Mouse (Mus musculus): ENCODE measurements around the gene A430078G23Rik. TPM values are rescaled to one million over a fixed set of nuclear protein-coding genes. Genes with fewer than 3 reads are reported as not detected.

A430078G23Rik gene
- total RNA-seq, 2 experiments from 2014 or later, result 0.14 to 0.36 TPM

DNA sequence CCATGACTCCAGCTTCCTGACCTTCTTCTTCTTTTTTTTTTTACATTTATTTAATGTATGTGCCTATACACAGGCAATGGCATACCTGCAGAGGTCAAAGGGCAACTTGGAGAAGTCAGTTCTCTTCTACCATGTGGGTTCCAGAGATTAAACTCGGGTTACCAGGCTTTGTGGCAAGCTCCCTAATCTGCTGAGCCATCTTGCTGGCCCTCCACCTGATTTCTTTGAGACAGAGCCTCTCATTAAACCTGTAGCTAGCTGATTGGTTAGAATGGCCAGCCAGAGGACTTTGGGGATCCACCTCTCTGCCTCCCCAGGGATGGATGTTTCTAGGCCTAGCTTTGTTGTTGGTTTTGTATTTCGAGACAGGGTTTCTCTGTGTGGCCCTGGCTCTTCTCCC lies 57.9 kb downstream of the A430078G23Rik start:
- DNase-seq (ENCODE audit: low spot score in 2 of 2), result no peak

DNA sequence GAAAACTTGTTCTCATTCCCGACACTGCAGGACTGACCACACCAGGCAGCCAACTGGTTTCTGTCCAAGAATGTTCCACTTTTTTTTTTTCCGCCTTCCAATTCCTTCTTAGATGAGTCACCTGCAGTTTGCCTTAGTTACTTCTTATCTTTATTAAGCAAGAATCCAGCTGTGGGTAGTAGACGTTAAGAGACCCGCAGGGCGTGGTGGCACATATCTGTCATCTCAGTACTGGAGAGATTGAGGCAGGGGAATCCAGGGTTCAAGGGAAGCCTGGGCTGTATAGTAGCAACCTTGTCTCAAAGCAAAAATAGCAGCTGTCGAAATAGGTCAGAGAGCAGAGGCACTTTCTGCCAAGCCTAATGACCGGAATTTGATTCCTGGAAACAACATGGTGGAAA lies 58.7 kb downstream of the A430078G23Rik start:
- no peak for DNase-seq (ENCODE audit: low spot score in 2 of 2)

DNA sequence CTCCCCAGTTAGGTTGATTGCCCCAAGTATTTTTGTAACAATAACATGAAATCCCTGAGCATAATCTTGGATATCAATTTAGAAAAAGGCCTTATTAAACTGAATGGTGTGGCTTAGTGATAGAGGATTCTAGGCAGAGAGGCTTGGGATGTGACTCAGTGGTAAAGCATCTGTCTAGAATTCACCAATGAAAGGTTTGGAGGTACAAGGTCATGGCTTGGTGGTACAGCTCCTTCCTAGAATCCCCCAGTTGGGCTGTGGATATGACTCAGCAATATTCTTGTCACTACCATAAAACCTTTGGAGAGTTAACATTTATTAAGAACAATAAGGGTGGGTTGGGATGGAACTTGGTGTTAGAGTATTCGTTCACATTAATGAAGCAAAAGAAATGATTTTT lies 59.6 kb downstream of the A430078G23Rik start:
- no peak for DNase-seq (ENCODE audit: low spot score in 2 of 2)

DNA sequence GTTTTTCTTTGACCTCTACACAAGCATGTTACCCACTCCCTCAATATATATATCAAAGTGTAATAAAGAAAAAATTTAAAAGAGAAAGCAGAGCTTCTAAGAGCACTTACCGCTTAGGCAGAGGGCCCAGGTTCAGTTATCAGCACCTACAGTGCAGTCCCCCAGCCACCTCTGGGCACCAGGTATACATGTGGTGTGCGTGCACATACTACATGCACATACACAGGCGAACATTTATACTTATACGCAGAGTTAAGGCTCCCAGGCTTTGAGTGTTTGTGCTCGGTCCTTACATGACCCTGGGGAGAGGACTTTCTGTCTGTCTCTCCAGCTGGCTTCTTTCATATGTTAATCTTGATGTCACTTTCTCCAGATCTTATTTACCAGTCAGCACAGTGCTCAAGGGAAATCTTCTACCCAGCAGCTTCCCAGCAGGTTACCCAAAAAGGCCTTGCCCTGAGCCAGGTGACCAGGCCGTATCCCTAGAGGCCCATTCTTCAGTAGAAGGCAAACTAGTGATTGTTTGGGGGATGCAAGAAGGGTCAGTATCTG lies 61.5 kb downstream of the A430078G23Rik start:
- DNase-seq (ENCODE audit: low spot score in 2 of 2), result no peak

DNA sequence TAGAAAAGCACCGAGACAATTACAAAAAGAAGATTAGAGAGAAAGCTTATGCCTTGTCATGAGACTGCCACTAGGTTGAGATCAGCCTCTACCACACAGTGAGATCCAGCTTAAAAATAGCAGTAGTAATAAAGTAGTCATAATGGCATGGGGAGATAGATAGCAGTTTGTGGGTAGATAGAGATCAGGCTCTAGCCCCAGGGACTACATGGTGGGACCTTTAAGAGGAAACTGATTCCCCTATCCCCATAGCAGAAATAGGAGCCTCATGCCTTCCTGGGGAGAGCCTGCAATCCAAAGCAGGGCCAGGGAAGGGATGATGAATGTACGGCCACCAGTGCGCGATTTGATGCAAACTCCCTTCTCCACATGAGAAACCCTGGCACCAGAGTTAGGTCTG lies 62.0 kb downstream of the A430078G23Rik start:
- no peak for DNase-seq (ENCODE audit: low spot score in 2 of 2)

DNA sequence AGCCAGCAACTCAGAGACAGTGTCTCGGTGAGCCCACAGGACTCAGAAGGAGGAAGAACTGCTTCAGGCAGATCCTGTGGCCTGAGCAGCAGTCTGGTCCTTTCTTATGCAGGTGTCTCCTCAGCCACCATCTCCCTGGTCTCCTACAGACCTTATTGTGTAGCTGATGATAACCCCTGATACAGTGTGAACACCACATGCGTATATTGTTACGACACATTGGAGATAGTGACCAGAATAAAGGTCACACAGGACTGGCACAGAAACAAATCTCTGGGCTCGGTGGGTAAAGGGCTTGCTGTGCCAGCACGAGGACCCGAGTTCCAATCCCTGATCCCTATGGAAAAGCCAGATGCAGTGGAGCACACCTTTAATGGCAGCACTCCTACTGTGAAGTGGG lies 62.4 kb downstream of the A430078G23Rik start:
- no peak for DNase-seq (ENCODE audit: low spot score in 2 of 2)

DNA sequence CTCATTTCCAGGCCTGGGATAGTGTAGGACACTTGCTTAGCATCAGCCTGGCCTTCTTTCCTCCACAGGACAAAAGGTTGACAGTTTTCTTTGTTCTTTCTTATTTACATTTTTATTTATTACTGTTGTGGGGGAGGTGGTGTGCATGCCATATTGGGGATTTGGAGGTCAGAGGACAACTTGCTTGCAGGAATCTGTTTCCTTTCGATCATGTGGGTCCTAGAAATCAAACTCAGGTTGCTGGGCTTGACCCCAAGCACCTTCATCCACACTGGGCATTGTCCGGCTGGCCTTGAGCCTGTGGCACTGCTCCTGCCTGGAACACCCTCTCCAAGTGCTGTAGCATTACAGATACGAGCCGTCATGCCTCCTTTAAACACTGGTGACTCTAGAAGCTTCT lies 63.6 kb downstream of the A430078G23Rik start:
- no peak for DNase-seq (ENCODE audit: low spot score in 2 of 2)

DNA sequence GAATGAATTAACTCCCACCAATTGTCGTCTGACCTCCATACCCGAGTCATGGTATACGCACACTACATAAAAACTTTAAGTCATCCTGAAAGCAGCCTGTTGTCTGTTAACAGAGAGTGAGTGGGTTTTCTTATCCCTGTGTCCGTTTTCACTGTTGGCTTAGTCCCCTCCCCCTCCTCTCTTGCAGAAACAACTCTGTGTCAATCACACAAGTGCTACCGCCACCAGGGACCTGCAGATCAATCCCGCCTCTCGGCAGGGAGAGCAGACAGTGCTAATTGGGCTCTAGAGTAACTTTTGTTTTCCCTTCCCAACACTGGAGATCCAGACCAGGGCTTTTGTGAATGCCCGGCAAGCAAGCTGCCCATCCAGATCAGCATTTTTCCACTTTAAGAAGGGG lies 64.2 kb downstream of the A430078G23Rik start:
- no peak for DNase-seq (ENCODE audit: low spot score in 2 of 2)

DNA sequence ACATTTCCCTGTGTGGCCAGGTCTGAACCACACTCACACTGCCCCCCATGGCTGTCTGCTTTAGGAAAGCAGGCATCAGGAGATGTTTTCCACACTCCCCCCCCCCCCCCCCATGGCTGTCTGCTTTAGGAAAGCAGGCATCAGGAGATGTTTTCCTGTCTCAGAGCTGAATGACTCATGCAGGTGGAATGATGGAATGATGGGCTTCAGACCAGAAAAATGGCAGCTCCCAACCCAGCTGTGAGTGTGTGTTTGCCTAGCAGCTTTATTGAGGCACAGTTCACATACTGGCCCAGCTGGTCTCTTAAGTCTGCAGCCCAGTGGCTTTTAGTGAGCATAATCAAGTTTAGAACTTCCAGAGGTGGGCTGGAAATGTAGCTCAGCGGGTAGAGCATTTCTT lies 64.9 kb downstream of the A430078G23Rik start:
- DNase-seq (ENCODE audit: low spot score in 2 of 2), result no peak

DNA sequence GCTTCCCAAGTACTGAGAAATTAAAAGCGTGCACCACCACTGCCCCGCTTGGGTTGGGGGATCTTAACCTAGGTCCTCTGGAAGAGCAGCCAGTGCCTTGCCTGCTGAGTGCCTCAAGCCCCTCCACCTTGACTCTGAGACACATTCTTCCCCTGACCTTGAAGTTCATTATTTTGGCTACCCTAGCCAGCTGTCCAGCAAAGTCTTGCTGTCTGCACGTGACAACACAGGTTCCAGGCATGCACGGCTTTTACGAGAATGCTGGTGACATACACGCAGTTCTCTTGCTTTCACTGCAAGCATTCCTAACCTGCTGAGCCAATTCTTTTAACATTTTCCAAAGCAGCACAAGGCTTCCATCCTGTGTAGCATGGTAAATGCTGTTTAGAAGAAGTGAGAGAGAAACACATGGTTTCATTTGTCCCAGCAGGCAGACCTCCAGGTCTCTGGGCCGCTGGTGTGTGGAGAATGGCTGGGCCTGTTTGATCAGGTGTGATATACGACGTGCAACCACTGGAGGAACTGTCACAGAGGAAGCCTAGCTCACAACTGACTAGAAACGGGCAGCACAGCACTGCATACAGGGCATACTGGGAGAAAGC lies 67.0 kb downstream of the A430078G23Rik start:
- no peak for DNase-seq (ENCODE audit: low spot score in 2 of 2)

DNA sequence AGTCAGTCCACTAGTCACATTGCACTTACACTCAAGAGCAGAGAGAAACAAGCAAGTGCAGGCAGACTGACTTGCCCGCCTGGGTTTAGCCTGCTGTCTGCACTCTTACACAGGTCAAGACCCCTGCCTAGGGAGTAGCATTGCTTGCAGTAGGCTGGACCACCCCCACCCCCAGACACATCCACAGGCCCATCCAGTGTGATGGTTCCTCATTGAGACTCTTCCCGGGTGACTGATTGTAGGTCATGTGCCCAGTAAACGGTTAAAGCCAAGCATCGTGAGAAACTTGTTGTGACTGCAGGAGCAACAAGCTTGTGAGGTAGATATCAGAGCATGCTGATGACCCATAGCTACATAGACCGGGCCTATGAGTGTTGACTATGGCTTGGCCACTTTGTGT lies 68.3 kb downstream of the A430078G23Rik start:
- no peak for DNase-seq (ENCODE audit: low spot score in 2 of 2)

DNA sequence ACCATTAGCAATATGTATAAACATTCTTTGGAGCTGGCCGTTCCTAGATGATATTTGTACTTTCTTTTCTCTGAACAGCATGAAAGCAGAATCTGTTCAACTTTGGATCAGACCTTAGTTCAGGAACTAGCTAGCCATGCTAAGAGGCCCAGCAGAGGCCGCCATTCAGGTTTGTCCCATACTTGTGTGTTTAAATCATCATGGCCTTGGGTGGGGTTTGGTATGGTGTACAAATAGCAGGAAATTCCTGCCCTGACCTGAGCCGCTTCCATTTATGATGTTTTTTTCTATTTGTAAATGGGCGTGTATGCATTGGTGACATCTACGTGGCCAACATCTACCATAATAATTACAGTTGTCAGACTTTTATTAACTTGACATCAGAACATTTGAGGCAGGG lies 72.0 kb downstream of the A430078G23Rik start:
- DNase-seq (ENCODE audit: low spot score in 2 of 2), result no peak

DNA sequence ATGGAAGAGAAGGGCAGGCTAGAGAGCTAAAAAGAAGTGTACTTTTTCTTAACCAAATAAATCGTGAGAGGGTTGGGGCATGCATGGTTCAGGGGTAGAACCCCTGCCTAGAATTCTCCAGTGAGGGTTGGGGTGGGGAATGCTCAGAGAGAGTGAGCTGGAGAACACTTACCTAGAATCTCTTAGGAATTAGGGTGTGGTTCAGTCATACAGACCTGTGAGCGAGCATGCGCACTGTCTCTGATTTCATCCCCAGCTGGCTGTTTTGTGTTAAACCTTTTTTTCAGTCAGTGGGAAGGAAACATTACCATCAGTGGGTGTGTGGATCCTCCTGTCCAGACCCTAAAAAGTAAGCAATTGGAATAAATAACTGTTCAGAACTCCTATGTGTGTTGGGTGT lies 73.0 kb downstream of the A430078G23Rik start:
- DNase-seq (ENCODE audit: low spot score in 2 of 2), result no peak

DNA sequence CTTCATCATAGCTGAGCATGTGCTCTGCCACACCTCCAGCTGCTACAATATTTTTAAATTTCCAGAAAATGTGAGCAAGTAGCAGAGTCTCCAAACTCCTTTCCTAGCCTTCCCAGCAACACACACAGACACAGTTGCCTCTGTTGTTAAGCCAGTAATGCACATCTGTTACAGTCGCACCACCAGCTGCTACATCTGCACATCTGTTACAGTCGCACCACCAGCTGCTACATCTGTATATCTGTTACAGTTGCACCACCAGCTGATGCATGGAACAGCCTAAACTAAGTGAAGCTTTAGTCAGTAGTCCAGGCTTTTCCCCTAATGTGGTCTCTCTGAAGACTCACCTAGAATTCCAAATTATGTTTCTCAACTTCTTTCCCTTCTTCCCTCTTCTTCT lies 75.2 kb downstream of the A430078G23Rik start:
- DNase-seq (ENCODE audit: low spot score in 2 of 2), result no peak

DNA sequence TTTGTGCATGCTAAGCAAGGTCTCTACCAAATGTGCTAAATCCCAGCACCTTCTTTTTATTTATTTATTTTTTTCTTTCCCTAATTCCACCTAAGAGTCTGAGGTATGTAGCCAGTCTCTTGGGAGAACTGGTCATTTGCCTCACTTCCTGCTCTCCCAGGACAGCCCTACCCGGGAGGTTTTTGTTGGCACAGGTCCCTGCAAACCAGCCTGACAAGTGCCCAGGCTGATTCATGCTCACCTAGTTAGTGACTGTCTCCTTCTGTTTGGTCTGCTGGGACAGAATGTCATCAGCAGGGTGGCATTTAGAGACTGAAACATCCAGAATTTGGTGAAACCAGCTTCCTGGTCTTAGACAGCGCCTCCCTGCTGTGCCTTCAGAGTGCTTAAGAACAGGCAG lies 76.8 kb downstream of the A430078G23Rik start:
- DNase-seq (ENCODE audit: low spot score in 2 of 2), result no peak

DNA sequence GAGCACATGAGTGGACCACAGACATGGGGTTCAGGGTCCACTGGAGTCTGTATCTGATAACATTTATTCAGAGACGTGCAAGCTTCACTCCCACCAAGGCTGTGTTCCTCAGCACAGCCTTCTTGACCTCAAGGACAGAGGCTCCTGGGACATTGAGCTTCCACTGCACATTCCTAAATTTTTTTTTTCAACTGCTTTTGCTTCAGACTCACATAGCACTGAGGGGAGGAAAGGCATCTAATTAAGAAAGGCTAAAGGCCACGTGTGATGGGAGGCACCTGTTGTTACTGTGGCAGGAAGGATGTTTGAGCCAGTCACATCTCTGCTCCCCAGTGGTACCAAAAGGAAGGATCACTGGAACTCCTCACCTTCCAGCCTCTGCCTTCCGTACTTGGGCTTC lies 77.9 kb downstream of the A430078G23Rik start:
- DNase-seq (ENCODE audit: low spot score in 2 of 2), result no peak

DNA sequence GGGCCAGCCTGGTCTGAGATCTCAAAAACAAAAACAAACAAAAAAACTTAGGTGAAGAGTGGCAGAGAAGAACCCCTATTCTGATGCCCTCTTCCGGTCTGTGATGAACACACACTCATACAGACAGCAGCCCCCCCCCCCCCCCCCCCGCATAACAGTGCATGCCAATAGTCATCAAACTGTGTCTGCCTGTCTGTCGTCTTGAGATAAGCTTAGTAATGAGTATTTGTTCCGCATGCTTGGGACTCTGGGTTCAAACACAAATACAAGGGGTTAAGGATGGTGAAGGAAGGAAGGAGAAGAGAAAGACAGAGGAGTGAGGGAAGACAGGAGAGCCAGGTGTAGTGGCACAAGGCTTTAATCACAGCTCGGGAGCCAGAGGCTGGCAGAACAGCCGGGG lies 83.3 kb downstream of the A430078G23Rik start:
- no peak for DNase-seq (ENCODE audit: low spot score in 2 of 2)

DNA sequence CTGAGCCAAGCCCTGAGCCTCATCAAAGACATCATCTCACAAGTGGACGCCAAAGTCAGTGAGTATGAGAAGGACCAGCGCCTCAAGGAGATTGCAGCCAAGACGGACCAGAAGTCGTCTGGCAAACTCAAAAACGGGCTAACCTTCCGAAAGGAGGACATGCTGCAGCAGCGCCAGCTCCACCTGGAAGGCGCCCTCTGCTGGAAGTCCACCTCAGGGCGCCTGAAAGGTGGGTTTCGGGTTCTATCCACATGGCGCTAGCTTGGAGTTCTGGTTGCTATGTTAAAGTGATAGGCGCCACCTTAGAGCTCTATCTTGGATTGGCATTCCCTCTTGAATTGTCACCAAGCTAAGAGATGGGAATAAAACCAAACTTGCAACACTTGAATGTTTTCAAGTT lies 86.3 kb downstream of the A430078G23Rik start:
- DNase-seq (ENCODE audit: low spot score in 2 of 2), result no peak

Other genes starting within 250 kb of the A430078G23Rik start
- gene Insr, start 73.8 kb upstream of the A430078G23Rik start, total RNA-seq (2021), result 10 to 100 TPM; 47.2 to 54.2 TPM
- 10 to 100 TPM; 34.5 to 39.5 TPM for gene Arhgef18, start 39.6 kb downstream of the A430078G23Rik start, total RNA-seq (2021)
- 1 to 10 TPM in 1 of 2 experiments, under 1 TPM in 1; 0.91 to 1.8 TPM for gene Pex11g, start 114.3 kb downstream of the A430078G23Rik start, total RNA-seq (2021)
- under 1 TPM in 1 of 2 experiments, not detected in 1; 0.28 TPM for gene Tex45, start 117.4 kb downstream of the A430078G23Rik start, total RNA-seq (2021)
- 10 to 100 TPM; 25.3 to 27.4 TPM for gene Zfp358, start 139.7 kb downstream of the A430078G23Rik start, total RNA-seq (2021)
- 10 to 100 TPM; 63.3 to 77.4 TPM for gene Mcoln1, start 147.0 kb downstream of the A430078G23Rik start, total RNA-seq (2021)
- gene Pnpla6, start 162.0 kb downstream of the A430078G23Rik start, total RNA-seq (2021), result 10 to 100 TPM; 64.8 to 71.0 TPM
- gene C330021F23Rik, start 214.6 kb downstream of the A430078G23Rik start, total RNA-seq (2021), result not detected
- 10 to 100 TPM; 45.8 to 49.8 TPM for gene Camsap3, start 233.9 kb downstream of the A430078G23Rik start, total RNA-seq (2021)

Data from layer of hippocampus, postnatal 14 days (tissue).